Mouse (Mus musculus) right cerebral cortex, postnatal 36 days (tissue): Measurements from ENCODE around the gene Fam129a.
A peak's percentile ranks its signal among the peaks of the same experiment; 100 is the strongest.

Source experiments
- DNase-seq, 2 experiments: peaks; one replicate each; pipeline ENCODE4 v3.0.0; 2022; ENCODE audit warnings: low spot score in 2 of 2, mixed read lengths in 1 of 2

Gene Fam129a

DNA sequence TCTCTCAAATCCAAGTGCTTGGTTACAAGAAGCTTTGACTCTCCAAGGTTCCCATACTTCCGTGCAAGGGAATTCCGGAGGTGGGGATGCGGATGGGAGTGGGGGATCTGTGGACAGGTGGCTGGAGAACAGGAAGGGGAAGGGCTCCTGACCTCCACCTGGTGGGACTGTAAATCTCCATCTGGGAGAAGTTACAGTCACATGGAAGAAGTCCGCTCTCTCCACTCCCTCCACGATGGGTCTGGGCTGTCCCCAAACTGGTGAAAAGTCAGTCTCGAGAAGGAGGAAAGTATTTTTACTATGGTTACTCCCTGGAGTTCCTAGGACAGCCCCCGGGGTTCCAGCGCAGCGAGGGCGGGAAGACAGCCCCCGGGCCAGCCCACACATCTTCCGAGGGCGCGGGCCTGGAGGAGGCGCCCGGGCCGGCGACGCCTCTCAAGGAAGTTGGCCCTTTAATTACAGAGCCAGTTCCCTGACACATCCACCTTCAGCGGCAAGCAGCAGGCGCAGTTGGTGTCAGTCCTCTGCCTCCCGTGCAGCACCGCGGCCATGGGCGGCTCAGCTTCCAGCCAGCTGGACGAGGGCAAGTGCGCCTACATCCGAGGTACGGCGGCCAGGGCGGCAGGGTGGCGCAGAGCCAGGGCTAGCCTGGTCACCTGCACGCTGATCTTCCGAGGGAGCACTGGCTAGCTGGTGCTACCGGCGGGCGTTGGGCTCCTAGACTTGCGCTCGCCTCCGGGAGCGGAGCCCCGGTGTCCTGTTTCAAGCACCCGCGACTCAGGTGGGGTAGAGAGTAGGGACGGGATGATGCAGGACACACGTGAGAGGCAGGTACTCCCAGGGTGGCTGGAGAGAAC, at the start of gene Fam129a:
TSS of gene Fam129a (plus strand) at position 206 of the 857 bp plus-strand sequence.
- peak in 1 of 2 experiments; percentile 1 for DNase-seq

DNA sequence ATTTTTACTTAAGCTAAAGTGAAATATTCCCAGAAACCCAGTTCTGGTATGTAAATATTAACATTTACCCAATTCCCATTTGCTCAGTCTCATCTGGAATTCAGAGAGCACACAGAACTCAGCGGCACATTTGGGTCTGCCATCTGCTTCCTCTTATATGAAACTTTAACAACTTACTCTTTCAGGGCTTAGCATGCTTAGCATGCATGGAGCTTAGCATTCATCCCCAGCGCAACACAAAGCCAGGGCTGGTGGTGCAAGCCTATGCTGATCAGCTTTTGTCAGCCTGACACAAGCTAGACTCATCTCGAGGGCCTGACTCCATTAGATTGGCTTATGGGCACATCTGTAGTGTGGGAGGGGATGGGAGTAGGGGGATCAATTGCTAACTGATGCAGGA, 44.3 kb upstream of the Fam129a start:
- peak in 1 of 2 experiments; percentile 18 for DNase-seq

DNA sequence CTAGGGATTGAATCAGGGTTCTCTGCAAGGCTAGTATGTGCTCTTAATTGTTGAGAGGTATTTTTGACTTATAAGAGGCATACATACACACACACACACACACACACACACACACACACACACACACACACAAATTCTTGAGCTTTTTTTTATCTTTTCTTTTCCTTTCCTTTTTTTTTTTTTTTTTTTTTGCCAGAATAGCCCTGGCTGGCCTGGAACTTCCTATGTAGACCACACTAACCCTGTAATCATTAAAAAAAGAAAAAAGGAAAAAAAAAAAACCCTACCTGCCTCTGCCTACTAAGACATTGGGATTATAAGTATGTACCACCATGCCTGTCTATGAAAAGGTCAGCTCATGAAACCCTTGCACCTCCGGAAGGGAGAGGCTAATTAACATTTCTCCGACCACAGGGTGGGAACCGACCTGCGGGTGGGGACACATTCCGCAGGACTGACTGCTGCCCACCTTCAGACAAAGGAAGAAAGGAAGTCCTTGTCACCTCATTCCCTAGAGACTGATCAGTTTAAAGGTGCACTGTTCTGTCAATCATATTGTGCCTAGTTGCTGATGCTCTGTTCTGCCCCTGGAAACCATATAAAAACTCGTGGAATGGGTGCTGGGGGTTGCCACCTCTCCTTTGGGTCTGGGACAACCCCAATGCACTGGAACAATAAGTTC, 27.0 kb upstream of the Fam129a start:
- DNase-seq, result no peak

DNA sequence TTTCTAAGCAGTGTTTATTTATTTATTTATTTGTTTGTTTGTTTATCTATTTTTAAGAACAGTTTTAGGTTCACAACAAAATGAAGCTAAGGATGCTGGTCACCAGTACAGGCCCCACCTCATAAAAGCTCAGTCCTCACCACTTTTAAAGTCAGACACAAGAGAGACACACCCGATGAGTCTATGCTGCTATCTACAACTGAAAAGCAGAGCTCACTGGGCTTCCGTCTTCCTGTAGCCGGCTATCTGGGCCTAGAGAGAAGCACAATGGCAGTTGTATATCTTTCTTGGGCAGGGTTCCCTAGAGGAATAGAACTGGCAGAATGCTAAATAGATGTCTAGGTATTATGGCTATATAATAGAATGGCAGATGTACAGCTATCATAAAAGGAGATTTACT, 26.4 kb upstream of the Fam129a start:
- no peak for DNase-seq

DNA sequence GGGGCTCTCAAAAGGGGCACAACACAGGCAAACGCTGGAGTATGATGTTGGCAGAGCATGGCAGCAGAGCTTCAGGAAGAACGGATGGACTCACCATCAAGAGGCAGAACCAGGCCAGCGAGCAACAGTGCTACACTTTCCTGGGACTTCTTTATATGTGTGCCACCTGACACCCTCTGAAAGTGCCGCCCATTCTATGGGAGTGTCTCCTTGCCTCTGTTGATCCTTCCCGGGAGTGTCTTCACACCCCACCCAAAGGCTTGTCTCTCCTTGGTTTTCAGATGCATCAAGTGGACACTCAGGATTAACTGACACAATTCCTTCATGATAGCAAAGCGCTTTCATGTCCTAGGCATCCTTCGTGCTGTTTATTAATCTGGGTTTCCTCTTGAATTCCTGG, 25.4 kb upstream of the Fam129a start:
- DNase-seq, result no peak

DNA sequence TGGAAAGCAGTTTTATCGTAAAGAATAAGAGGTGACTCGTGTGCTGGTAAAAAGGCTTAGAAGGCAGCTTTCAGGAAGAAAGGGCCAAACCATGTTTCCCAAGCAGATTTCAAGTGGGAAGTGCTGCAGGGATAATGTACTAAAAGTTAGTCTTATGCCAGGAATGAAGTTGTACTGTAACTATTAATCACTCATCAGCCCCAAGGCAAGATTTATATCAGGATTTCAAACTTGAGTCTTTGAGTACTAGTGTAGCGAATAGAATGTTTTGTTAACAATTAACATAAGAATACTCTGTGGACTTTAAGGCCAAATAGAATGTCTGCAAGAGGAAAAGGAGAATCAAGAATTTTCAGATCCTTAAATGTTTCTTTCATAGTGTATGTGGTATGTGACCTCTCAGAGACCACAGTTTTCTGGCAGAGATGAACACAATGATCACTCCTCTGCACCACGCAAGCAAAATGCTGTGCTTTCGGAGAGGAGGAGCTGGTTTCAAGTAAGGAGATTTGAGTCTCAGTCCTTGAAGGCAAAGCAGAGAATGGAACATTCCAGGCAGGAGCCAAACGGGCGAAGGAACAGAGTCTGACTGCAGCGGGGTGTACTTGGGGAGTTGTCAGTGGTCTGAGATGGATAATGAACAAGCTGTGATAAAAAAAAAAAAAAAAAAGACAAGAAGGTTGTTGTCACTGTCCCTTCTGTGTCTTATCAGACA, 21.9 kb upstream of the Fam129a start:
- DNase-seq, result no peak

DNA sequence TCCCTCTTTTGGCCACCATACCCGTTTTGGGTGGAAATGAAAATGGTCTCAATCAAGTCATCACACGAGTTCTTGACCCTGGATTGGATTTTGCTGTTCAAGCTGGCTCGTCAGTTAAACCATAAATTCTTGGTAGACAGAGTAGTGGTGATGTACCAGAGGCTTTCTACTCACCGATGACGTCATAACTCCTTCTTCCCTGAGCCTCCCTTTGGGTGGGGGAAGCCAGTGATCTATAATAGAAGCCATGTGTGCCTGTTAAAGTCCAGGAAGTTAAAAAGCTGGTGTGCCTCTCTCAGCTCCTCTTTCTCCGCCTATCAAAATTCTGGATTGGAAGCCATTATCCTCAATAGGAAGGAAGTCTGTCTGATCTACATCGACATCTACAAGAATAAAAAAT, 21.2 kb upstream of the Fam129a start:
- no peak for DNase-seq

DNA sequence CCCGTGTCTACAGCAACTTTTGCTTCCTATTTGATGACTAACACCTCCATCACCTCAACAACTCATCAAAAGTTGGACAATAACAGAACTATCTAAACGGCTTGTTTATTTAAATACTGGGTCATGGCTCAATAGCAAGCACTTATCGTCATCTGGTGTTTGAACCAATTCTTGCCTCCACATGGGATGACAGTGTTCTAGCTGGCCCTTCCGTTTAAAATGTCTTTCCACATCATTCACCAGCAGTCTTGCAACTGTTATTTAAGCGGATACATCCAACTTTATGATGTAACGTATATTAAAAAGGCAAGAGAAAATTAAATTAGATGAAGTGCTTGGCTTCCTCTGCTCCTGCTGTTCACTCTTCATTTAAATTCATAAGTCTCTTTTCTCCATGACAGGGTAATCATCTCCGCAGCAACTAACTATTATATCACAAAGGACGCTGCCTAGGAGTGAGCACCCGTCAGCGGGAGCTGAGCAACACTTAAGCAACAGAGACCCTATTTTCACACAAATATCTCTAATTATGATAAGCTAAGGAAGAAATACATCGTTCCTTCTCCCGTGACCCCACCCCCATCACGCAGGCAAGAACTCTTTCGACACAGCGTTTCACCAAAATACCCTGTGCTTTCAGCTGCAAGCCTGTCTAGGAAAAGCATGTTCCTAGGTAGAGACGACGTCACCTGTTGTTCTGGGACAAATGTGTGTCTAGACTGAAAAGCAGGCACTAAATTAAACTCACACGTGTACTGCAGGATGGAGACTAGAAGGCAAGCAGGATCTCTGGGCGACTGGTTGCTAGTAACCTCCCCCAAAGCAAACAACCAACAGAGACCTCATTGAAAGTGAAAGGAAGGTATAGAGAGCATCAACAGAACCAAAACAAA, 20.2 kb upstream of the Fam129a start:
- no peak for DNase-seq

DNA sequence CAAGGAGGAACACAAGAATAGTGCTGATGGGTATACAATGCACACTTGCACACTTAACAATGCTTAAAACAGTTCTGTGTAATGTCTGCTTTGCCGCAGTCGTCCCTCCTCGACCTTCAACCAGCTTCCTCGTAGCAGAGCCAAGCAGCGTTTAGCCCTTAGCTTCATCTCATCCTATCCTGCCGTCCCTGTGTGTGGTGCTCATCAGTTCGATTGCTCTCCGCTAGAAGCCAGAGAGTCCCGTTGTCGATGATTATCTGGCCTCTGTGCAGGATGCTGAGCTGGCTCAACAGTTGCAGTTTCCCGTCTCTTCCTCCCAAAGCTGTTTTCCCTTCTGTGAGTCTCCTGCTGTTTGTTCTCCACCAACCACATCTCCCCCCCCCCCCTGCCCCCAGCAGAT, 10.4 kb upstream of the Fam129a start:
- DNase-seq, result no peak

DNA sequence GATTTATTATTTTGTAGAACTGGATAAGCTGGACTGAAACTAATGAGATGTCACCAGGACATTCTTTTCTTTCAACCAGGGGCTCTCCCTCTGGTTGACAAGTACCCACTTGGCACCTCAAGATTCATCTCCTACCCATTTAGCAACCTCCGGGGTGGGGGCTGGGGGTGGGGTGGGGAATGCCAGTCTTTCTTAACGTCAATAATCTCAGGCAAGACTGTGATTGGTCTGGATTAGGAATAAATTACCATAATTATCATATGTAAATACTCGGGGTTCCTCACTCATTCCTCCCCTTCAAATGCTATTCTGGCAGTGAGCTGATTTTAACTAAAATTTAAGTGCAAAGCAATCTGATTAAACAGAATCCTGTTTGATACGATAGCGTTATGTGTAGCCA, 7.6 kb upstream of the Fam129a start:
- no peak for DNase-seq

DNA sequence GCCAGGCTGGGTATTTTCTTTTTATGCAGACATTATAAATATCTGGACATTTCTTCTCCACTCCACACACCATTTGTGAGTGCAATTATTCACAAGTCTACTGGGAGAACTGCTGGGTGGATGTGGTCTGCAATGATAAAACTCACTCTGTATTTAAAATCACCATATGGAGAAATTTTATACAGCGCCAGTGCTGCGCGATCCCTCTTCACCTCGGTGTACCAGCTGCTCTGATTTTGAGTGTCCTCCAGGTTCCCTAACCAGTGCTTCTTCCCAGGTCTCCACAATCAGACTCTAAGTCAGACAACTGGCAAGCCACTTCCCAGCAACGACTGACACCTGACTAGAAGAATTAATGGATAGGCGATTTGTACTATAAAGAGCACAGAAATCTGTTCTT, 7.1 kb upstream of the Fam129a start:
- no peak for DNase-seq

DNA sequence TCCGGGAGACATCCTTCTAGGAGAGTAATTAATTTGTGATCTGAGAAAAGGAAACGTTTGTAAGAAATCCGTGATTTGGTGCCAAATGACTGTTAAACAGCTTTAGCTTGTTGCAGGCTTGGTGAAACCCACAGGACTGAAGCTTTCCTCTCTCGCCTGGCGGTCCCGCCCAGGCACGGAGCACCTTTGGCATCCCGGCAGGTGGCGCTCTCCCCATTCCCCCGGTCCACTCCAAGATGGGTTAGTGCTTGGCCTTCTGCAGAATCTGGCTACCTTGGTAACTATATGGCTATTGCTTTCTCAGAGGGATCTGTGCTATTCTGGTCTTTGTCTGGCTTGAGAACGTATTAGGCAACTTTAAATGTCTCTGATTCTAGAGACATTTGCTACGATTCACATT, 6.6 kb upstream of the Fam129a start:
- peak; percentile 39 to 49 for DNase-seq

DNA sequence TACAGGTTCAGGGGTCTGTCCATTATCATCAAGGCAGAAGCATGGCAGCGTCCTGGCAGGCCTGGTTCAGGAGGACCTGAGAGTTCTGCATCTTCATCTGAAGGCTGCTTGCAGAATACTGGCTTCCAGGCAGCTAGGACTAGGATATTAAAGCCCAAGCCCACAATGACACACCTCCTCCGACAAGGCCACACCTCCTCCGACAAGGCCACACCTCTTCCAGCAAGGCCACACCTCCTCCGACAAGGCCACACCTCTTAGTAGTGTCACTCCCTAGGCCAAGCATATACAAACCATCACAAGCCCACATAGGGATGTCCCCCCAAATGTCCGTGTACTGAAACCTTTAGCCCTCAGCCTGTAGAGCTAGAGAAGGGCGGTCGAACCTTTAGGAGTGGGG, 2.3 kb upstream of the Fam129a start:
- no peak for DNase-seq

DNA sequence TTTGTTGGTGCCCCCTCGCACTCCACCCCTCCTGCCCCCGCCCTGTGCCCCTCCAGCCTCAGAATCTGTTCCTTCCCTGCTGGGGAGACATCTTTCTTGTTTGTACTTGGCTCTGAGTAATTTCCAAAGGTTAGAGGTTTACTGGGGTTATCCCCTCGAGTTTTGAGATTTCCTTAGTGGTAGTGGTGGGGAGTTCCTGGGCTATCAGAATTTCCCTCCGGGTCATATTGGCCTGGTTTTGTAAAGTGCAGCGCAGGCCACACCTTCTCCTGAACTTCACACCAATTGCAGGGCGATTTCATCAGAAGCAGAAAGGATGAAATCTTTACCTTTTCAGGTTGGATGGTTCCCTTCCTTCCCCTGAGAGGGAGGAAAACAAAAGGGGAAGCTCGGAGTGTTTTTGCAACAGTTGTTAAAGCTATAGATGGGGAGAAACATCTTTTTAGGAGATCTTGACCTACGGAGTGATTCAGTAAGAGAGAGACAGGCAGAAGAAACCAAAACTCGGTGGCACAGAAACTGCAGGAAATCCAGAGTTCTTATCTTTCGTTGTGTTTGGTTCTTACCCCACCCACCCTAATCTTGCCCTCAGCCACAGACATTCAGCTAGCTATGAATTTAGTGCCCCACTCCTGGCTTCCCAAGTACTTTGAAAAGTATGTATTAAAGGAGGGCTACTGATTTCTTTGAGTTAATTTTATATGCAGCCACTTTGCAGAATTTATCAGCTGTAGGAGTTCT, 1.0 kb downstream of the Fam129a start:
- no peak for DNase-seq

DNA sequence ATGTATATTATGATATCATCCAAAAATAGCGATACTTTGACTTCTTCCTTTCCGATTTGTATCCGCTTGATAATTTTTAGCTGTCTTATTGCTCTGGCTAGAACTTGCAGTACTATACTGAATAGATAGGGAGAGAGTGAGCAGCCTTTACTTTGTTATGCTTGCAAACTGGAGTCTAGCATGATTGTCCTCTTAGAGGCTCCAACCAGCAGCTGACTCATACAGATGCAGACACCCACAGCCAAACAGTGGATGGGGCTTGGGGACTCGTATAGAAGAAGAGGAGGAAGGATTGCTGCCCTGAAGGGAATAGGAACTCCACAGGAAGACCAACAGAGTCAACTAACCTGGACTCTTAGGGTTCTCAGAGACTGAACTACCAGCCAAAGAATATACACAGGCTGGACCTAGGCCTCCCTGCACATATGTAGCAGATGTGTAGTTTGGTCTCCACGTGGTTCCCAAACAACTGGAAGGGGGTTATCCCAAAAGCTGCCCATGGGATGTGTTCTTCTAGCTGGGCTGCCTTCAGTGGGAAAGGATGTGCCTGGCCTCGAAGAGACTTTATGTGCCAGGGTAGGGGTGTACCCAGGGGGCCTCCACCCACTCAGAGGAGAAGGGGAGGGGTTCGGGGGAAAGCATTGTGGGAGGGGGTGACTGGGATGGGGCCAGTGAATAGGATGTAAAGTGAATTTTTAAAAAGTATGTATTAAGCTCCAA, 1.8 kb downstream of the Fam129a start:
- DNase-seq, result no peak

DNA sequence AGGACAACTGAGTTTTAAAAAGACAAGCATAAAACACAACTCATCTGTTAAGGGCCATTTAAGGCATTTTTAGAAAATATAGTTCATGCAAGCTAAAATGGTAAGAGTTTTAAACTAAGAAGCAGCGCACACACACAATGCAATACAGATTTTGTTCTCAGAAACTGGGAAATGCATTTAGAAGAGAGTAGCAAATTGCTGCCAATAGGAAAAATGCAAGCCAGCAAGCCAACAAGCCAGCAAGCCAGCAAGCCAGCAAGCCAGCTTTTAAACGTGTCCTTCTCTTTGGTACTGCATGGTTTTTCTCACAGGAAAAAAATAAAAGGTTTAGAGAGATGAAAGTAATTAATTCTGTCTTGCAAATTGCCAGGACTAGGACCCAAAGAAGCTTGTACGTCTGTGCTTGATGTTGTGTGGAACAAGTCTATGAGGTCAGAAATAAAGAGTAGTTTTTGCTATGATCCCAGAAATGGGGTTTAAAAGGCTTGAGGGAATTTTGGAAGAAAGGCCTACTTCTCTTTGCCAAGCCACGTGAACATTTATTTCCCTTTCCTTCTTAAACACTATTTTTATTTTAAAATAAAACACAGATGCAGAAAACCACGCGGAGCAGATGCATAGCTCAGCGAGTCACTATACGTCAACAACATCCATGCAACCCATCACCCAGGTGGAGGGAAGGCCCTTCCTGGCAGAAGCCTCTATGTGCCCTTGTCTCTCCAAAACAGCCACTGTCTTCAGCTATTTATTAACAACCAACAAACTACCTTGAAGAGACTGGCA, 9.4 kb downstream of the Fam129a start:
- no peak for DNase-seq

DNA sequence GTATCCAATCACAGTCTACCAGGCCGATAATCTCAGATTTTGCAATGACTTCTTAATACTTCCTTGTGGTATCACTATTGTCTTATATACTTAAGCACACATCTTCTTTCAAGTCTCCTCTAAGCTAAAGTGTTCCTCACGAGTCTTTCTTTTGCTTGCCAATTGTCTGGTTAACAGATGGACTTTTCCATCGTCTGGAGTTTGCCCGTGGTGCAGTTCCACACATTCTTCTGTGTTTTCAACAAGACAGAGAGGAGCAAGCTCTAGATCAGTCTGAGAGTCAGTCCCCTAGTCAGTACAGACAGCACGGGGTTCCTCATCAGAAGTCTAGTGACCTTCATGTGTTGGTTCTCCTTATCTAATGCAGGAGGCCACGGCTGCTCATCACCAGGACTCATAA, 10.5 kb downstream of the Fam129a start:
- DNase-seq, result no peak

DNA sequence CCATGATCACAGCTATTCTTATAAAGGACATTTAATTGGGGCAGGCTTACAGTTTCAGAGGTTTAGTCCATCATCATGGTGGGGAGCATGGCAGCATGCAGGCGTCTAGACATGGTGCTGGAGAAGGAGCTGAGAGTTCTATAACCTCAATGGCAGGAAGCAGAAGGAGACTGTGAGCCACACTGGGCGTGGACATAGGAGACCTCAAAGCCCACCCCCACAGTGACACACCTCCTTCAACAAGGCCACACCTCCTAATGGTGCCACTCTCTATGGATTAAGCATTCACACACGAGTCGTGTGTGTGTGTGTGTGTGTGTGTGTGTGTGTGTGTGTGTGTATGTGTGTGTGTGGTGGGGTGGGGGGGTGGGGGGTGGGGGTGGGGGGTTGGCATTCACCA, 11.0 kb downstream of the Fam129a start:
- no peak for DNase-seq

DNA sequence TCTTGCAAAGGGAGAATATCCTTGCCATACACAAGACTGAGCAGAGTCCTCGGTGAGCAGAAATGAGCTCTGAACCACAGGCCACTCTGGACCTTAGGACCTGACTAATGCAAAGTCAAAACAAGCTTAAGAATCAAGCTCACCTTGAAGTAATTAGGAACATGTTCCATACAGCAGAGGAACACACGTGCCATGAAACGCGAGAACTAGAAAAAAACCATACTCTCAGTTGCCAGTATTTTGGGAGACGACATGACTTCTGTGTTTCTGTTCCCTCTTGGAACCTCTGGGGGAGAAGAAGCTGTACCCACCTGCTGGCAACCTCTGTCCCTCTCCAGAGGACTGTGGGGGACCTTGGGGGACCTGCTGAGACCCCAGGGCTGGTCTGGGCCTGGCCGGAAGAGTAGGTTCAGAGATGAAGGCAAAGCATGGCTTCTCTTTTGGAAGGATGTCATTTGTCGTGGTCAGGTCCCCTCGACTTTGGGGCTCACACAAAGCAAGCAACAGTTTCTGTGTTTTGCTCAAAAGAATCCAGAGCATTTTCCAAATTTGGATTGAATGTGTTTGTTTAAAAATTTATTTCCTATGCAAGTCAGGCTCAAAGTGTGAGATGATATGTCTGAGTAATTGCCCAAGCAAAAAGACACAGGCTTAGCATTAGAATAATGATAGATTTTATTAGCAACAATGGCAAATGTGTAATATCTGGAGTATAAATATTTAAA, 12.6 kb downstream of the Fam129a start:
- DNase-seq, result no peak
